Mouse (Mus musculus): ENCODE data around the gene Olfr1029.
"Not testable (repeated sequence)": the region's sequence is repeated elsewhere in the genome, so short reads cannot be mapped to it uniquely, and the experiment has no call there.

Gene Olfr1029

GRCm38 (mm10) chr2:85973595-85973994 lies at the start of gene Olfr1029:
Gene Olfr1029, plus strand, starts transcription at chr2:85973895.
- DNase-seq (ENCODE audit: low spot score in 2 of 2) = no peak

- DNase-seq (ENCODE audit: low spot score in 2 of 2) = no peak
Observed at GRCm38 (mm10) chr2:85950137-85950536, 23.6 kb upstream of the Olfr1029 start, which contains the start of gene Olfr1028. Gene Olfr1028, plus strand, starts transcription at chr2:85950437.

- DNase-seq (ENCODE audit: low spot score in 2 of 2) = no peak
Observed at GRCm38 (mm10) chr2:85978976-85979375, 5.3 kb downstream of the Olfr1029 start, which contains the start of gene Olfr1030. Gene Olfr1030, plus strand, starts transcription at chr2:85979276.

- no peak for DNase-seq (ENCODE audit: low spot score in 2 of 2)
Observed at GRCm38 (mm10) chr2:85990004-85990403, 16.3 kb downstream of the Olfr1029 start, which contains the start of gene Olfr1031. Gene Olfr1031, plus strand, starts transcription at chr2:85990304.

GRCm38 (mm10) chr2:86005240-86005639 lies 31.5 kb downstream of the Olfr1029 start, which contains the start of gene Olfr1032:
Gene Olfr1032, plus strand, starts transcription at chr2:86005540.
- DNase-seq (ENCODE audit: low spot score in 2 of 2) = no peak

- not testable (repeated sequence) for DNase-seq (ENCODE audit: low spot score in 2 of 2)
Observed at GRCm38 (mm10) chr2:86020406-86020805, 46.7 kb downstream of the Olfr1029 start, which contains the start of gene Olfr1033. Gene Olfr1033, plus strand, starts transcription at chr2:86020633.

GRCm38 (mm10) chr2:86021518-86021917 lies 47.8 kb downstream of the Olfr1029 start:
- not testable (repeated sequence) for DNase-seq (ENCODE audit: low spot score in 2 of 2)
